Mouse (Mus musculus) lung, adult 18-20 months (tissue): ENCODE results near the gene 4930447C04Rik.

Source experiments
- DNase-seq, 2 experiments: peaks; one replicate each; pipeline ENCODE4 v3.0.0; 2022; ENCODE audit warnings: mixed read lengths in 2 of 2

4930447C04Rik gene

GRCm38 (mm10) chr12:72835518-72836015 lies 105.0 kb downstream of the 4930447C04Rik start:
- DNase-seq = no peak

DNA sequence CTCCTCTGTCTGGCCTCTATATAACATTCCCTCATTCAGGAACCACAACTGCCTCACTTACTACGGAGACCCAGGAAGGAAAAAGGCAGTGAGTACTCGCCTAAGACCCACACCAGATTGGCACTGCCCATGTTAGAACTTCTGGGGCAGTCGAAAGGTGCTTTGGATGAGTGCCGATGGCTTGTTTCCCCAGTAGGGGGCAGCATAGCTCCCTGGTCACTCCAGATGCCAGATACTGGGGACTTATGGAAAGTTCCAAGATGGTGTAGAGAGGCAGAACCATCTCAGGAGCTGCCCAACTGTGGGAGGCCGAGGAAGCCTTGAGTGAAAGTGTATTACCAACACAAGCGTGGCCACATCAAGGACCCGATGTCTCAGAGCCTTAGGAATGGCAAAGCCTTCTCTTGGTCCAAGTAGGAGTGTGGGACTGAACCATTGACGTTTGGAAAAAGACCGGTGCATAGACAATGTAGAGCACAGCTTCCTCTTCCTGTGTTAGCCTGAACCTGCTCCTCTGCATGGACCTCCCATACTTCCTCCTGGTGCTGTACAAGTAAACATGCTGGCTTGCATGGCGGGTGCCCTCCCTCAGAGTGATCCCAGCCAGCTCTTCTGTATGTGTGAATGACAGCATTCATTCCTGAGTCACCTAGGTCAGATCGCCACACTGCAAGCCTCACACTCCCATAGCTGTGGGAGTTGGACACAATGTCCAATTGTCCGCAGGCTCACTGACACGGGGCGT lies 105.6 kb downstream of the 4930447C04Rik start:
- peak in 1 of 2 experiments; percentile 16 for DNase-seq

DNA sequence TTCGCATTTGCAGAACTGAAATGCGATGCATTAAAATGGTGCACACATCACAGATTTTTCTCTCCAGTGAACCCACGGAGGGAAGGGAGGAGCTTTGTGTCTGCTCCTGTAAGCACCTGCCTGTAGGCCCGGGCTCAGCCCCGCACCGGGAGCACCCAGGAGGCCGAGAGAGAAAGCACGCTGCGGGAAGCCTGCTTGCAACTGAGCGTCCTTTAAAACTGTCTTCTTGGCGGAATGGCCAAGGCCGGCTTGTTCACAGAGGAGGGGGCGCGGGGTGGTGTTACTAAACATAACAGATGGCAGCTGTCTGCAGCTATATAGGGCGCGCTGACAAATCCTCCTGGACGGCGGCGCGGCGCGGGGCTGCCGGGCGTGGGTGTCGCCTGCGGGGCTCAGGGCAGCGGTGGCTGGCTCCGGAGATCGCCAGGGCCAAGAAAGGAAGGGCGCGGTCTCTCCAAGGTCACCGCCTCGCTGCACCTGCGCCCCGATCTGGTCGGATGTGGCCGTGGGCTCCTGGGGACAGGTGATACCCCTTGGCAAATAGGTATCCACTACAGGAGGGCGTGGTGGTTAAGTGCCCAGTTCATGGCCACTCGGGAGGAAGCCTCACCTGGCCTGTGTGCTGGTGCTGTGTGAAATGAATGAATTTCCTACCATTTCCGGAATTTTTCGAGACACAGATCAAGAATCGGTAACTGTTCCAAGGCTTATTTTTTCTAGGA lies 108.7 kb downstream of the 4930447C04Rik start:
- DNase-seq = no peak
